Mouse (Mus musculus) E14TG2a.4 (cell line): ENCODE data around the gene Crtc2.

Experiments used
- CTCF ChIP-seq: conservative IDR thresholded peaks from 2 replicates; pipeline ENCODE4 v1.5.1; 2014; ENCODE audit warnings: low read length
- NANOG ChIP-seq: IDR thresholded peaks from 2 replicates; pipeline ENCODE4 v1.6.1; 2014; ENCODE audit warnings: borderline replicate concordance, low read length, mixed read lengths

DNA sequence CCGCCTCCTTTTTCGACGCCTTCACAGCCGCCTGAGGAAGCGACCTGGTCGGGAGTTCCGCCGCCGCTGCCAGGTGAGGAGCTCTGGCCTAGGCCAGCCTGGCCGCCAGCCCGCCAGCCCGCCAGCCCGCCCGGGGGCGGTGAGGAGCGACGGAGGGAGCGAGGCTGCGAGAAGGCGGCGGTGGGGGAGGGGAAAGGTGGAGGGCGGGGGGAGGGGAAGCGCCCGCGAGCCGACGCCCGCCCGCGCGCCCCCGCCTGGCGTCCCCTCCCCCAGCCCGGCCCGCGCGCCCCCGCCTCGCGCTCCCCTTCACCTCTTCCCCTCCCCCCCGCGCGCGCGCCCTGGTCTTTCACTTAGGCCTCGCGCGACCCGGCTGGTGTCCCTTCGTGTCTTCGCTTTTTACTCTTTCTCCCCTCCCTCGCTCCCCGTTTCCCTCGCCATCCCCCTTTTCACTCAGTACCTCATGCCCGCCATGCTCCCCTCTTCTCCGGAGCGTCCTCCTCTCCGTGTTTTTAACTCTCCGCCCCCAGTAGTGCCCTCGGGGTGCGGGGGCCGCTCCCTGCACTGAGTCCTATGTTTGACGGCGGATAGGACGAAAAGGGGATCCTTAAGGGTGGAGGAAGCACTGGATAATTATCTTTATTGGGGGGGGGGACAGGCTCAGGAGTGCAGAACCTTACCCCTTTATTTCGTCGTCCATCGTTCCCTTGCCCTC is 39.5 kb downstream of the Crtc2 start:
- no peak for TF ChIP-seq NANOG
- TF ChIP-seq CTCF = no peak
